Mouse (Mus musculus) left cerebral cortex, postnatal 10 days (tissue): ENCODE measurements at regions not wholly inside any gene's neighbourhood (a gene's known extent, or its start where the extent isn't known, plus 50 kb on each side); places are given as distances from the start of the nearest gene placed in this dataset.

ENCODE experiments used
- DNase-seq, 2 experiments: peaks; one replicate each; pipeline ENCODE4 v3.0.0; 2021 to 2022; ENCODE audit warnings: low spot score in 2 of 2, mixed read lengths in 1 of 2; ENCODE audit errors: extremely low spot score in 1 of 2
- intact Hi-C: fragments of 180-260 bp; cut with DNase I; formaldehyde crosslinking; loops from one replicate; pipeline ENCODE4 v1.15.1; 2025

GRCm38 (mm10) chr4:75884371-75884770 is 606.3 kb upstream of the Dmac1 start:
- intact Hi-C loops, result no loop called here
- DNase-seq, result no peak

DNA sequence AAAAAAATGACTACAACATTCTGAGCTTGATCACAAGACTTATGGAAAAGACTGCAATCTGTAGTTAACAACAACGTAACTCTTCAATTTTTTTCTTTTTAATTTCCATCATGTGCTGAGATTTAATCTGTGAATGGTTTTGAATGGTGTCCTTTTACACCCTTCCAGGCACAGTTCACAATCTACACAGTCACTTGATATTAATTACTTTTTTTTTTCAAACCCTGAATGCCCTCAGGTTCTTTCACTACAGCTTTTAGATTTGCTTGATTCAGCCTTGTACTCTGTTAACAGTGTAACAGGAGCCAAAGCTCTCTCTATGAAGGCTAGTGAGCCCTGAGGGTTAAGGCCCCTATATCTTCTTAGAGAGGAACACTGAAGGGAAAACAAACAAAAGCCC is 591.7 kb upstream of the Dmac1 start:
- intact Hi-C loops, result no loop called here
- no peak for DNase-seq

GRCm38 (mm10) chr4:75861076-75861475 is 583.0 kb upstream of the Dmac1 start:
- intact Hi-C loops, result no loop called here
- no peak for DNase-seq

GRCm38 (mm10) chr4:75857769-75858408 is 579.8 kb upstream of the Dmac1 start:
- DNase-seq, result no peak
- intact Hi-C loops, result no loop called here

DNA sequence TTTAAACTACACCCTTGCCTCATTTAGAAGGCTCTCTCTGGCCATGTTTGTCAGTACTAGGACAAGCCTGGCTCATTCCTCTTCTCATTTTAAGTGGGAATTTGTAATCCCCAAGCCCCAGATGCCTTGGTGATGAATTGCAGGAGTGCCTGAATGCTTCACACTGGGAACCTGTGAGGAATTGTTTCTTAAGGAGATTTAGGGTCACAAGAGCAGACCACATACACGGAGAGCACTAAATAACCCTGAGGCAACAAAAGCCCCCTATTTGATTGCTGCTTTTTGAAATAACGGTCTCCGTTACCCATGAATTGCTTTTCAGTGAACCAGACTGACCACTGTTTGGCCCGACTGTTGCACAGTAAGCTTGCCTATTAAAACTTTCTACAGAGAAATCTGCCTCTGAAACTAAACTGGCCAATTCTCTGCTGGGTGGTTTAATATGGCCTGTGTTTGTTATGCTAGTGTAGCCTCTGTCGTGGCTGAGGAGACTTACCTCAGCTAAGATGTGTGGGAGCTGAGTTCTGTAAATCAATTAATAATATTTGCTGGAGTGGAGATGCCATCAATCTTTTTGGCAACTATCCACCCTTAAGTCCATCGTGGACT is 577.7 kb upstream of the Dmac1 start:
- intact Hi-C loops, result no loop called here
- no peak for DNase-seq

DNA sequence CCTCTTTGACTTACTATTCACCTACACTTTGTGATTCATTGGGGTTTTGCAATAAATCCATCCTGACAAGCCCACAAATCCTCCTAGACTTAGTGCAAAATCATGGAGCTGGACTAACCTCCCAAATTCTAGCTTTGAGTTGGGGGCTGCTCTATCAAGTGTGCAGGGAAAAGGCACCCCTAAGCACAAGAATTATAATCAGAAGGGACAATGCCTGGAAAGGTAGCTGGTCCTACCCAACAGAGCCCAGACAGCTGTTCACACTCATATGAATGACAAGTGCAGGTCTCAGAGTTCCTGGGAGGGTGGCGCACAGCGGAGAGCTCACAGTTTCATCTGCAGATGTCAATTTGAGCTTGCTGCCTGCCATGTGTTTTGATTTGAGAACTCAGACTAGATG is 572.2 kb upstream of the Dmac1 start:
- intact Hi-C loops, result no loop called here
- DNase-seq, result no peak

DNA sequence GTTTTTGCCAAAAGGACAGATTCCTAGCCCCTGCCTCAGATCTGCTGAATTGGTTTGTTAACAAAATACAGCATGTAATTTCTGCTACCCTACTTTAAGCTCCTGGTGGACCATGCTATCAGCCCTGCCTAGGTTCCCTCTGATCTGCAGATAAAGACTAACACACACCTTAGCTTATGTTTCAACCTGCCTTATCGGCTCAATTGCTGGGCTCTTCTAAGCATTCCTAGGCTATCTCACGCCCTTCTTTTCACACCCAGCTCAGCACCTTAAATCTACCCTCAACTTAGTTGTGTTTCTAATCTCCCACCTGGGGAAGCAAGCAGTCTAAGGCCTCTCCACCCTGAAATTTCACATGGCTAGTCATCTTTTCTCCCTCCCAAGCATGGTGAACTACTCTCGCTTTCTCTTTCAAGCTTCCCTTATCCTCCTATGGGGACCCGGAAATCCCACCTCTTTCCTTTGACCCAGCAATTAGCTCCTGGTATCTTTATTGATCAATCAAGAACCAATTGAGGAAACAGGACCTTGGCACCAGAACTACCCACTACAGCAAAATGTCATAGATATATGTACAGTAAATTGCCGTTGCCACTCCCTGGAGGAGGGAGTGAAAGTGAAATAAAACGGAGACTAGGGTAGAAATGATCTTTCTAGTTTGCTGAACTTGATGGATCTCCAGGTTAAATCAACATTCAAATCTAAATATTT is 569.7 kb upstream of the Dmac1 start:
- DNase-seq, result no peak
- intact Hi-C loops, result no loop called here

DNA sequence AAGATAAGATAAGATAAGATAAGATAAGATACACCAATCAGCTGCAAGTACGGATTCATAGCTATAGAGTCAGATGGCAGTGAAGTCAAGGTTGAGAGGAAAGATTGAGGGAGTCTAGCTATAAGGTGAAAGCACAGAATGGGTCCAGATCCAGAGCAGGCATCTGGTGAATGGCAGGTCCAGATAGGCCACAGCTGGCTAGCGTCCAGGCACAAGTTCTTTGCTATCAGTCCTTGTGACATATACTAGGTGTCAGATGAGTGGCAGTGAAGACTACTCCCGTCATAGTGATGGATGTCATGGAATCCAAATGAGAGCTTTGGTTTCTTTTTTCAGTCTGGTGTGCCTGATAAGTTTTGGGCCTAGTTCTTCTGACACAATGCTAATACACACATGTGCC is 566.9 kb upstream of the Dmac1 start:
- DNase-seq, result no peak
- intact Hi-C loops, result no loop called here

GRCm38 (mm10) chr4:75838619-75839018 is 560.5 kb upstream of the Dmac1 start:
- intact Hi-C loops, result no loop called here
- DNase-seq, result no peak

DNA sequence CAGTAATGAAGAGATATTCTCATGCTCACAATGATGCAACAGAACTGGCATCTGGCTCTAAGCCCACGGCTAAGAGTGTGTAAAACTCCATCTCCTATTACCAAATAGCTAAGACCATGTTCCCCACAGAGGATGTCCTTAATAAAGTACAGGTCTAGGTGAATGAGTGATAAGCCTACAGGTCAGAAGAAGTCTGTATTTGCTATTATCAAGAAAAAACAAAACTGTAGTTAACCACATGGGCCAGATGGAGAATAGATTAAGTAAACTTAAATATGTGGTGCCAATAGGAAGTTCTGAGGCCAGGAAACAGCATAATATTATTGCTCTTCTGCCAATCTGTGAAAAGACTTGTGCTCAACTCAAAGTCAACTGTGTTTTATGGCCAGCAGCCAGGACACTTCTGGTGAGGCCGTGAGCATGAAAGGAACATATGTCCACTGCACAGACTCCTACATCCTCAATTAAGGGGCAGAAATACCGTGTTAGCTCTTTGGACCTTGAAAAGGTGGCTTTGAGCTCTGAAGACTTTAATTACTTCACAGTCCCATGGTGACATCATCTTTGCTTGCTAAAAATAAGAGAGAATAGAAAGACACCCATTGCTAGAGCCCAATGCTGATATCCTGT is 549.1 kb upstream of the Dmac1 start:
- intact Hi-C loops, result no loop called here
- no peak for DNase-seq

- intact Hi-C loops, result no loop called here
Observed at GRCm38 (mm10) chr4:75819193-75819603, 541.1 kb upstream of the Dmac1 start.

GRCm38 (mm10) chr4:75816026-75816425 is 537.9 kb upstream of the Dmac1 start:
- intact Hi-C loops, result no loop called here
- no peak for DNase-seq

More at GRCm38 (mm10) chr4:75819193-75819603, 541.1 kb upstream of the Dmac1 start:
- DNase-seq, result no peak

- intact Hi-C loops, result no loop called here
- no peak for DNase-seq
Observed at GRCm38 (mm10) chr4:75812266-75812665, 534.2 kb upstream of the Dmac1 start.

DNA sequence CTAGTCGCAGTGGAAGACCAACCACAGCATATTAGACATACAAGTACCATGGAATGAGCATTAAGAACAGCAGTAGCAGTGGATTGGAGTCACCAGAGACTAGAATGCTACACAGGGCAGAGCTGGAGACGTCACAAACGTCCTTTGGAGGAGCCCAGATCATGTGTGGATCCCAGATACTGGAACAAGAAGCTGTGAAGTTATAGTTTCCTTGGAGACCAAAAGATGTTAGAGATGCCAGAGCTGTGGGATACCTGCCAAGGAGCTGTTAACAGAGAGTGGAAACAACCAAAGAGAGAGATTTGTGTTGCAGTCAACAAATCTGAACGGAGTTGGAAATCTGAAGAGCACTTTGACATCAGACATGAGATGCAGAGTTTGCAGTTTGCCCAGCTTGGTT is 523.8 kb upstream of the Dmac1 start:
- intact Hi-C loops, result no loop called here
- DNase-seq, result peak; percentile 19 to 40

DNA sequence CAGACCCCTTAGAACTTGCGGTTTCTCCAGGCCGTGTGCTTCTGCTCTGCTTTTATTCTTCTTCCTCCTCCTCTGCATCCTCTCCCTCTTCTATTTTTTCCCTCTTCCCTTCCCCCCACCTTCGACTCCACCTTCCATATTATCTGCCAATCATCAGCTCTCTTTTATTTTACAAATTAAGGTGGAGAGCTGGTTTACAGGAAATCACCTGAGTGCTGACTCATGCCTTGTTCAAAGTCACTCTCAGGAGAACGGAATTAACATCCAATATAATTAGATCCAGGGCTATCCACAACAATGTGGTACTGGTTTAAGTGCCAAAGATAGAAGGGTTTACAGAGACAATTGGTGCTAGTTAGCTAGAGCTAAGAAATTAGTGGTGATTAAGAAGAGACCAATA is 523.1 kb upstream of the Dmac1 start:
- intact Hi-C loops, result no loop called here

DNA sequence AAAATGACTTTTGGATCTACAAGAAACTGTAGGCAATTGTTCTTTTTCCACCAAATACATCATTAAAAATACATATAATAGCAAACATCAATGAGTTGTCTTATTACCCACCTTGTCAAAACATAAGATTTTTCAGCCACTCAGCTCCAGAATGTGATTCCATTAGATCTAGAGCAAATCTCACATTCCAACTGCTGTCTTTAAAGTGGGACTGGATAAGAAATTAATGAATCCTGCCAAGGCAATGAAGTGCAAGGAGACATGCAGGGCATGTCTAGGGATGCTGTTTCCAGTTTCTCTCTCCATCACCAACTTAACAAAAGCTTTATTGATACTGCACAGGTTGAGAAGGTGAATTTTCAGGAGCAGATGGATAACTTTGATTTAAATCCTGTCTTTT is 513.7 kb upstream of the Dmac1 start:
- intact Hi-C loops, result no loop called here
- no peak for DNase-seq

More for the DNA sequence above, 523.1 kb upstream of the Dmac1 start:
- no peak for DNase-seq

DNA sequence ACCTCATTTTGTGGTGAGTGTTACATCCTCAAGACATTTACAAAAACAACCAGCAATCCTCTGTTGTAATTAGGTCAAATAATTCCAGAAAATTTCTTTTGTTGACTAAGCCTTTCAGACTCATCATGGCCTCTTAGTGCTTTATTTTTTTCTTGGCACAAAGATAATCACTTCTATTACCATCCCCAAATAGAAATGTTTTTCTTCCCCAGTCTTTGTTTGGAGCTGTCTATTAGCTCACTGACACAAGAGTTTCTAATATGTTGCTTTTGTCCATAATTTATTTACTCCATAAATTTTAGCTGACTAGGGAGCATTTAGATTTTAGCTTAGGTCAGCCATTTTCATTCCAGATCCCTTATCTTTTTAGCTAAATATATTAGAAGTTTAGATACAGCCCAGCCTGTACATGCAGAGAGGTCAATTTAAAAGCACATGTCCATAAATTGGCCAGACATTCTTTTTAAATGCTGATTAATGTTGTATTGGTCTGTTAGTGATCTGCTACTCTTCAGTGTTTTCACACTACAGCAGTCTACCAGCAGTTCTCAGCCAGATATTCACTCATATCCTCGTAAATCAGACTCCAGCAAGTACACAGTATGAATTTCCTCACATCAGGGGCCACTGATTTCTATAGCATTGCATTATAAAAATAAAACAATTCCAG is 513.0 kb upstream of the Dmac1 start:
- intact Hi-C loops, result no loop called here

GRCm38 (mm10) chr4:75787405-75787804 is 509.3 kb upstream of the Dmac1 start:
- DNase-seq, result no peak
- intact Hi-C loops, result no loop called here

More for the DNA sequence above, 513.0 kb upstream of the Dmac1 start:
- DNase-seq, result no peak

GRCm38 (mm10) chr4:75786391-75786790 is 508.3 kb upstream of the Dmac1 start:
- intact Hi-C loops, result no loop called here
- no peak for DNase-seq
